Mouse (Mus musculus) forebrain, embryonic 10.5 days (tissue): ENCODE results near the gene Tspan13. TPM values are rescaled to one million over a fixed set of nuclear protein-coding genes. Genes with fewer than 3 reads are reported as not detected.

ENCODE experiments used
- DNase-seq: peaks from one replicate; pipeline ENCODE4 v3.0.0-alpha.2; 2017; ENCODE audit warnings: low spot score; ENCODE audit errors: extremely low spot score
- H3K27ac ChIP-seq: fragments of 300-500 bp; sonication (generic); 2 replicates; pipeline ENCODE4 v1.5.1; 2016; ENCODE audit warnings: mild to moderate bottlenecking
- H3K27me3 ChIP-seq: fragments of 300-500 bp; sonication (generic); 2 replicates; pipeline ENCODE4 v1.6.1; 2016; ENCODE audit warnings: mild to moderate bottlenecking; ENCODE audit not compliant: poor library complexity, severe bottlenecking
- H3K36me3 ChIP-seq: fragments of 300-500 bp; sonication (generic); replicated peaks from 2 replicates; pipeline ENCODE4 v1.6.1; 2016; ENCODE audit warnings: mild to moderate bottlenecking, moderate library complexity
- H3K4me1 ChIP-seq: fragments of 300-500 bp; sonication (generic); 2 replicates; pipeline ENCODE4 v1.6.1; 2016
- H3K4me3 ChIP-seq: fragments of 300-500 bp; sonication (generic); 2 replicates; pipeline ENCODE4 v1.5.1; 2016; ENCODE audit warnings: mild to moderate bottlenecking, moderate library complexity
- H3K9me3 ChIP-seq: fragments of 300-500 bp; sonication (generic); 2 replicates; pipeline ENCODE4 v1.6.1; 2016; ENCODE audit warnings: mild to moderate bottlenecking, moderate library complexity
- WGBS: fragments of 180-500 bp; shearing (Covaris S2); methylation state at CpG from one replicate; pipeline ENCODE4 v1.1.7; 2016; 5-methylcytosine and 5-hydroxymethylcytosine counted together
- polyA plus RNA-seq: library from polyadenylated mRNA; unstranded; fragments of >200 nt; fragmentation: Nextera tagmentation; extraction: Ambion mirVana; gene quantifications from 2 replicates; pipeline ENCODE4 v1.2.1, GENCODE M21; 2016

The Tspan13 gene
- polyA plus RNA-seq, 1 experiment from 2014 or later = 161 TPM

DNA sequence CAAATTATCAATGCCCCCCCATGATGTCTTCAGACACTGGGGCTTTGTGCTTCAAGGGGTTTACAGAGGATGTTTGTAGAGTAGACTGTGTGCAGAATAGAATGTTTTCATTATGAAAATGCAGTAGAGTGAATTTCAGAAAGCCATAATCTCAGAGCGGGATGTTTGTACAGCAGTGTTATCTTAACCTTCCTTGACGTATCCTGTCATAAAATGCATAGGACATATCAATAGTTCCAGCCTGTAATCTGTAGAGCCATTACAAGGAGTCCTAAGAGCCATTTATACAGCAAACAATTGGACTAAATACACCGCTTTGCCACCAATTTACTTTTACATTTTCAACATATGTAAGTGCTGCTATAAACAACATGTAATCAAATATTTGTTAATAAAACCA, 48.7 kb downstream of the Tspan13 start:
- WGBS = 92% methylated on average over 3 of the region's 3 CpGs
- no peaks in the 10 kb centered on the region for H3K9me3 ChIP-seq
- no peaks in the 10 kb centered on the region for H3K36me3 ChIP-seq
- no peak for DNase-seq
- no peaks in the 10 kb centered on the region for H3K27me3 ChIP-seq
- no peak overlapping the region for H3K4me3 ChIP-seq
- H3K27ac ChIP-seq = 0 out of 2 replicates have a peak overlapping the region, but pooled peaks have one; percentile 3
- H3K4me1 ChIP-seq = peaks cover 10% of the 10 kb centered on the region

- no peak for DNase-seq
- Histone ChIP-seq H3K27ac (0 out of 2 replicates have a peak within 1 kb of the TSS, but pooled peaks have one; percentile 3), H3K4me1 (peaks cover 10% of the 10 kb centered on the region), H3K4me3 (no peak within 1 kb of the TSS), H3K27me3 (no peaks in the 10 kb centered on the region), H3K36me3 (no peaks in the 10 kb centered on the region), H3K9me3 (no peaks in the 10 kb centered on the region)
- WGBS = 75% methylated on average over 9 of the region's 9 CpGs
Measured at GRCm38 (mm10) chr12:35992711-35993110, 49.6 kb downstream of the Tspan13 start, which contains the start of gene Agr2. Gene Agr2 (plus strand): TSS chr12:35992907.

DNA sequence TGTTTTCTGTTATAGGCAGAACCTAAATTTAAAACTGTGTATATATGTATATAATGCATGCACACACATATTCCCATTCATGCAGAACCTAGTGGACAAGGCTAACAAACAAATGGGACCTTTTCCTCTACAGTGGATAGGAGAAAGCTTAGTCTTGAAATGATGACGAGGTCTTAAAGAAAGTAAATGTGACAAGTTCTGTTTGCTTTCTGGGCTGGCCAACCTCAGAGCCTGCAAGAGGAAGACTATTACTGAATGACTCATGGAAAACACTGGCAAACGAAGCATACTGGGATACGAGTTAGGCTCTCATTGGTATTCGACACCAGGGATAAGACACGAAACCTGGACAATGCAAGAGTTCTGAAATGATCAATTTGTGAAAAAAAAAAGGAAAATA, 57.6 kb downstream of the Tspan13 start:
- 93% methylated on average over 5 of the region's 5 CpGs for WGBS
- Histone ChIP-seq H3K4me3 (no peak overlapping the region), H3K36me3 (no peaks in the 10 kb centered on the region), H3K27ac (no peak overlapping the region), H3K27me3 (no peaks in the 10 kb centered on the region), H3K9me3 (no peaks in the 10 kb centered on the region), H3K4me1 (peaks cover 13% of the 10 kb centered on the region)
- DNase-seq = no peak

DNA sequence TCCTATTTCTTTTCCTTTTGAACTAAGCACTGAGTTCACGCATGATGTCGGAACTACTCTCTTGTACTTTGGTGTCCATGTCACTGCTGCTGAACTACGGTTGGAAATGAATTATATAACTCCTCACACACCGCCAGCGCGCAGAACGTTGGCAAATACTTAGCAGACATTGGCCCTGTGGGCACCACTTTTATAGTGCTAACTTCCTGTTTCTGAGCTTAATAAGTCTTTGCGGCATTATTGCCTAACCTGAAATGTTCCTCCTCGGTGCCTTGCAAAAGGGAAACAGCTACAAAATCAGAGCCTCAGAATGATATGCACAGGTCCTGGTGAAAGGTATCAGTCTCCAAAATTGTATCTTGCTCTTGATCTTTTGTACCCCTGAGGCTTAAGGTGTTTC, 58.8 kb downstream of the Tspan13 start:
- no peaks in the 10 kb centered on the region for H3K36me3 ChIP-seq
- H3K9me3 ChIP-seq = no peaks in the 10 kb centered on the region
- 96% methylated on average over 9 of the region's 9 CpGs for WGBS
- no peak overlapping the region for H3K4me3 ChIP-seq
- H3K27ac ChIP-seq = no peak overlapping the region
- no peaks in the 10 kb centered on the region for H3K27me3 ChIP-seq
- peaks cover 13% of the 10 kb centered on the region for H3K4me1 ChIP-seq
- DNase-seq = no peak

GRCm38 (mm10) chr12:35981732-35982360, 60.5 kb downstream of the Tspan13 start:
- H3K27ac ChIP-seq = 0 out of 2 replicates have a peak overlapping the region, but pooled peaks have one; percentile 48
- H3K9me3 ChIP-seq = no peaks in the 10 kb centered on the region
- no peak overlapping the region for H3K4me3 ChIP-seq
- DNase-seq = peak; percentile 24
- H3K36me3 ChIP-seq = no peaks in the 10 kb centered on the region
- H3K27me3 ChIP-seq = no peaks in the 10 kb centered on the region
- 68% methylated on average over 6 of the region's 6 CpGs for WGBS
- H3K4me1 ChIP-seq = peaks cover 21% of the 10 kb centered on the region

DNA sequence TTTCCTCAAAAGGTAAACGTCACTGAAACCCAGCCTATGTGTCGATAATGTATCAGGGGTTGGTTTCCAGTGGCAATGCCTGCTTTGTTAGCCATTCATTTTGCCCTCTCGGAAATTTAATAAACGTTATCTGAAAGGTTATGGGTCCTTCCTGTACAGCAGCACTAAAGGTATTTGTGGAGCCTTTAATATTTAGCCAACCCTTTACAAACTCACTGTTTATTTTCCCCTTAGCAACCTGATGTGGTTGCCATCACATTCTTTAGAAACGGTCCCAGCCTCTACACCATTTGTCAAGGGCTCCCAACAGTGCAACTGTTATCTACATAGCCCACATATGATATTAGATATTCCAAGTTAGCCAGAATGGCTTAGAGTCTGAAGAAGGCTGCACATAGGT, 62.7 kb downstream of the Tspan13 start:
- 87% methylated on average over 5 of the region's 5 CpGs for WGBS
- no peak for DNase-seq
- no peaks in the 10 kb centered on the region for H3K27me3 ChIP-seq
- H3K4me1 ChIP-seq = peaks cover 21% of the 10 kb centered on the region
- H3K9me3 ChIP-seq = no peaks in the 10 kb centered on the region
- no peaks in the 10 kb centered on the region for H3K36me3 ChIP-seq
- H3K4me3 ChIP-seq = no peak overlapping the region
- no peak overlapping the region for H3K27ac ChIP-seq

DNA sequence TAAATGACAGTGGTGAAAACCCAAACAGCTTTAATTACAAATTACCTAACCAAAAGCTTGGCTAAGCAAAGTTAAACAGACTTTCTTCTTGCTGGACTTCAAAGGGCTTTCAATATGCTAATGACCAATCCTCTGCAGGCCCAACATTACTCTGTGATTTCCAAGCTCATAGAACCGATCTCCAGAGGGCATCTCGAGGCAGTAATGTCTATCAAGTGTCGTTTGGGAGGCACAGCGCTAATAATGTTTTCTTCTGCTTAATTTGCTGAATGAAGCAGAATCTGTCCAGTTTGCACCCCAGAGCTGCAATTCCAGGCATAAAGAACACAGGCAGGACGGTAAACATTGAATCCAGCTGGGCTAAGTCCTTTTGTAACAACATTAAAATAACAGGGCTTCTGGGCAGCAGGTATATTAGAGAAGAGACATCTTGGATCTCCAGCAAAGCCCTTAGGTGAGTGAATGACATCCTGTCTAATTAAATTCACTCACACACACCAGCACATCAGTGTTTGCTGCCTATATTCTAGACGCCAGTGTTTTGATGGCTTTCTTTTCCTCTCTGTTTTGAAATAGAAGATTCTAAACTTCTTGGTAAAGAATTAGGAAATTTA, 64.6 kb downstream of the Tspan13 start:
- DNase-seq = no peak
- H3K27me3 ChIP-seq = no peaks in the 10 kb centered on the region
- no peak overlapping the region for H3K4me3 ChIP-seq
- H3K27ac ChIP-seq = no peak overlapping the region
- no peaks in the 10 kb centered on the region for H3K9me3 ChIP-seq
- H3K4me1 ChIP-seq = peaks cover 21% of the 10 kb centered on the region
- H3K36me3 ChIP-seq = no peaks in the 10 kb centered on the region
- 59% methylated on average over 6 of the region's 6 CpGs for WGBS

- no peaks in the 10 kb centered on the region for H3K36me3 ChIP-seq
- WGBS = 87% methylated on average over 3 of the region's 3 CpGs
Measured at GRCm38 (mm10) chr12:35975898-35976297, 66.4 kb downstream of the Tspan13 start.

DNA sequence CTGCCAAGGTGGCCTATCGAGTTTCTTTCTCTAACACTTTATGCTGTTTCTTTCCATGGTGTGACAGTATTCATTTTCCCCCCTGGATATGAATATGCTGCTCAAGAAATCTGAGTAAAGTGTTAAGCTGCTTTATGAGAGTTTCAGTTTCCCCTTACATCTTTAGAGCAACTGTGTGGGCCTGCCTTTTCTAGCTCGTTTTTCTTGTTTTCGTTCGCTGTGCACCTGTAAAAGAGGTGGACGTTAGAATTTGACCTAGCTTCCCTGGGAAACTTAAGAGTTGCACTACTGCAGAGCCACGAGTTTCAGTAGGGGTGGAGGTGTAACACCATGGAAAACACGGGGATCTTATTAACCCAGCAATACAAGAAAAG, 75.5 kb downstream of the Tspan13 start:
- DNase-seq = no peak
- H3K9me3 ChIP-seq = no peaks in the 10 kb centered on the region
- H3K4me3 ChIP-seq = no peak overlapping the region
- H3K36me3 ChIP-seq = no peaks in the 10 kb centered on the region
- no peaks in the 10 kb centered on the region for H3K4me1 ChIP-seq
- H3K27ac ChIP-seq = no peak overlapping the region
- WGBS = 81% methylated on average over 7 of the region's 7 CpGs
- no peaks in the 10 kb centered on the region for H3K27me3 ChIP-seq

More at GRCm38 (mm10) chr12:35975898-35976297, 66.4 kb downstream of the Tspan13 start:
- DNase-seq = no peak
- H3K9me3 ChIP-seq = no peaks in the 10 kb centered on the region
- no peaks in the 10 kb centered on the region for H3K27me3 ChIP-seq
- H3K27ac ChIP-seq = no peak overlapping the region
- peaks cover 8% of the 10 kb centered on the region for H3K4me1 ChIP-seq
- no peak overlapping the region for H3K4me3 ChIP-seq

DNA sequence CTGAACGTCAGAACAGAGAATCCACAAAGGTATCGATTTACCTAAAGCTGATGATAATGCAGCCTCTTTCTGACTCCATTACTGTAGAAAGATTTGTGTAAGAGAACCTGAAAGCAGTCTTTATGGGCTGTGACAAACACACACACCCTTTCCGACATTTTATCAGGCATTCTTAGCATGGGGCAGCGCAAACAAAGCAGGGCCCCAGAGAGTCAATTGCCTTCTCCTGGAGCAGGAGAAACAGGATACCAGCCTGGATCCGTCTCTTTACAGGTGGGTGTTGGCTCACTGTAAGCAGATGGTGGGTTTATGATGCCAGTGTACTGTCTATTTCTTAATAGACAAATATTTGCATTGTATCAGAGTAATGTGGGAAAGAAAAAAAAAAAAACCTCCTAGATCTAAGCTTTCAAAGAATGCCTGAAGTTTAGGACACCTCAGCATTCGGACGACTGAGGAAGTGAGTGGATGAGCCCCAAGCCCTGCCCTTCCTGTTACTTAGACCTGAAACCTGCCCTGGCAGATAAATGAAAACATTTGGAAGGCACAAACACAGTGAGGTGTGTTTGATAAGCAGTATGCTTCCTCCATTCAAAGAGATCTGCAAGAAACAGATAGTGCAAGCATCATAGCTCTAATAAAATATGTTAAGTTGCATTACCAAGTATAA, 76.1 kb downstream of the Tspan13 start:
- Histone ChIP-seq H3K36me3 (no peaks in the 10 kb centered on the region), H3K27ac (no peak overlapping the region), H3K4me3 (no peak overlapping the region), H3K27me3 (no peaks in the 10 kb centered on the region), H3K9me3 (no peaks in the 10 kb centered on the region), H3K4me1 (no peaks in the 10 kb centered on the region)
- no peak for DNase-seq
- WGBS = 66% methylated on average over 7 of the region's 7 CpGs

Other genes starting within 250 kb of the Tspan13 start
- gene Agr3, start 116.9 kb downstream of the Tspan13 start, polyA plus RNA-seq = not detected in 2 replicates
- not detected in 2 replicates for gene Agr2, start 49.6 kb downstream of the Tspan13 start, polyA plus RNA-seq
- 21.4 and 23.8 TPM in 2 replicates for gene Ankmy2, start 114.6 kb upstream of the Tspan13 start, polyA plus RNA-seq
- gene Bzw2, start 115.6 kb upstream of the Tspan13 start, polyA plus RNA-seq = 269 and 276 TPM in 2 replicates
- gene Lrrc72, start 210.9 kb upstream of the Tspan13 start, polyA plus RNA-seq = not detected in 2 replicates